Mouse (Mus musculus) bone marrow, adult 2 months (tissue): ENCODE measurements around the gene Frmd3.

Experiments
- CTCF ChIP-seq: fragments of 200-500 bp; IDR thresholded peaks from 2 replicates; pipeline ENCODE4 v1.5.1; 2011; ENCODE audit warnings: low read length, control low read depth; ENCODE audit not compliant: control insufficient read depth, insufficient read depth
- POLR2A ChIP-seq: fragments of 200-500 bp; IDR thresholded peaks from 2 replicates; pipeline ENCODE4 v1.6.1; 2011; ENCODE audit warnings: low read depth, mild to moderate bottlenecking, control low read depth, low read length, borderline replicate concordance; ENCODE audit not compliant: control insufficient read depth

DNA sequence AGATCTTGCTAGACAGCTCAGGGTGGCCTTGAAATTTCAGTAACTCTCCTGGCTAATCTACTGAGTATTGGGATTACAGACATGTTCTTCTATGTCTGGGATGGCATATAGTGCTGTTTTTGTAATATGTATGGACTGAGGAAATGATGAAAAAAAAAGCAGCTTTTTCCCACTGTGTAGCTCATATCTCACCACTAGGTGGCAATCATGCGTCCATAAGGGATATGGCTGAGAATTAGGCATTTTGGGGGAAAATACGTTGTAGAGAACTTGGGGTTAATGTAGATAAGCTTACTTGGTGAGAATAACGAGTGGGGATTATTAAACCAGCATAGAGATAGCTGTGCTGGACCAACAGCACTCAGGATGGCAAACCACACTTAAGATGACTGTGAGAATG, 209.1 kb downstream of the Frmd3 start:
- TF ChIP-seq CTCF, result no peak
- no peak for TF ChIP-seq POLR2A
